Mouse (Mus musculus): Measurements from ENCODE around the gene Smarca5. TPM values are rescaled to one million over a fixed set of nuclear protein-coding genes. Genes with fewer than 3 reads are reported as not detected.
"Not testable (repeated sequence)": the region's sequence is repeated elsewhere in the genome, so short reads cannot be mapped to it uniquely, and the experiment has no call there.

The Smarca5 gene
- 69.2 TPM for polyA plus RNA-seq (2021)

- H3K27me3 ChIP-seq; POLR2A ChIA-PET; CTCF ChIA-PET; in situ Hi-C loops (cut with MboI; ENCODE audit: low pct_unique_long_range_greater_than_20kb): not testable (repeated sequence)
- DNase-seq (ENCODE audit: low read depth, low spot score) (peak; percentile 56), ATAC-seq (peak; percentile 98)
Observed at GRCm38 (mm10) chr8:80739155-80739924, at the start of gene Smarca5. Gene Smarca5 (minus strand): TSS chr8:80739497.

GRCm38 (mm10) chr8:80784559-80784958, 45.3 kb upstream of the Smarca5 start:
- no peak for ATAC-seq
- in situ Hi-C loops (cut with MboI; ENCODE audit: low pct_unique_long_range_greater_than_20kb), result no loop called here
- DNase-seq (ENCODE audit: low read depth, low spot score), result no peak
- POLR2A ChIA-PET, result interaction anchor here (2.1 kb wide), 1 partner anchor 9 kb away, joined by 6 read pairs; no protein-coding TSS in a partner anchor
- CTCF ChIA-PET, result interaction anchor here (0.7 to 1.7 kb wide), 3 partner anchors 11 to 132 kb away, joined by 3 to 4 read pairs (median 4); no protein-coding TSS in a partner anchor
- no peaks in the 10 kb centered on the region for H3K27me3 ChIP-seq
- no peak for TF ChIP-seq CTCF (IDR thresholded peaks at IDR 0.05)

GRCm38 (mm10) chr8:80783271-80783670, 44.0 kb upstream of the Smarca5 start:
- POLR2A ChIA-PET, result interaction anchor here (2.1 kb wide), 1 partner anchor 11 kb away, joined by 6 read pairs; no protein-coding TSS in a partner anchor
- ATAC-seq (no peak), DNase-seq (ENCODE audit: low read depth, low spot score) (no peak)
- in situ Hi-C loops (cut with MboI; ENCODE audit: low pct_unique_long_range_greater_than_20kb), result no loop called here
- no peaks in the 10 kb centered on the region for H3K27me3 ChIP-seq
- no peak for TF ChIP-seq CTCF (IDR thresholded peaks at IDR 0.05)
- CTCF ChIA-PET, result interaction anchor here (1.0 to 1.7 kb wide), 2 partner anchors 17 to 212 kb away, joined by 3 to 4 read pairs; no protein-coding TSS in a partner anchor

GRCm38 (mm10) chr8:80781338-80781737, 42.0 kb upstream of the Smarca5 start:
- in situ Hi-C loops (cut with MboI; ENCODE audit: low pct_unique_long_range_greater_than_20kb), result no loop called here
- TF ChIP-seq CTCF (IDR thresholded peaks at IDR 0.05), result no peak
- no peak for ATAC-seq
- POLR2A ChIA-PET, result interaction anchor here (0.8 kb wide), 1 partner anchor 14 kb away, joined by 5 read pairs; no protein-coding TSS in a partner anchor
- no peak for DNase-seq (ENCODE audit: low read depth, low spot score)
- CTCF ChIA-PET, result interaction anchor here (1.0 to 1.5 kb wide), 3 partner anchors 17 to 216 kb away, joined by 3 to 4 read pairs (median 3); no protein-coding TSS in a partner anchor
- H3K27me3 ChIP-seq, result no peaks in the 10 kb centered on the region

- ATAC-seq, result no peak
- POLR2A ChIA-PET, result no interaction called here
- in situ Hi-C loops (cut with MboI; ENCODE audit: low pct_unique_long_range_greater_than_20kb), result no loop called here
Observed at GRCm38 (mm10) chr8:80780271-80780670, 41.0 kb upstream of the Smarca5 start.

GRCm38 (mm10) chr8:80776436-80776835, 37.1 kb upstream of the Smarca5 start:
- ATAC-seq (no peak), DNase-seq (ENCODE audit: low read depth, low spot score) (no peak)
- in situ Hi-C loops (cut with MboI; ENCODE audit: low pct_unique_long_range_greater_than_20kb), result no loop called here
- POLR2A ChIA-PET, result no interaction called here
- no peaks in the 10 kb centered on the region for H3K27me3 ChIP-seq
- CTCF ChIA-PET, result interaction anchor here (1.3 kb wide), 1 partner anchor 22 kb away, joined by 3 read pairs; no protein-coding TSS in a partner anchor
- TF ChIP-seq CTCF (IDR thresholded peaks at IDR 0.05), result no peak

More at GRCm38 (mm10) chr8:80780271-80780670, 41.0 kb upstream of the Smarca5 start:
- CTCF ChIA-PET, result interaction anchor here (1.5 to 1.7 kb wide), 2 partner anchors 27 to 160 kb away, joined by 3 to 6 read pairs; no protein-coding TSS in a partner anchor
- H3K27me3 ChIP-seq, result no peaks in the 10 kb centered on the region
- no peak for TF ChIP-seq CTCF (IDR thresholded peaks at IDR 0.05)
- DNase-seq (ENCODE audit: low read depth, low spot score), result no peak

GRCm38 (mm10) chr8:80772732-80773460, 33.6 kb upstream of the Smarca5 start:
- CTCF ChIA-PET, result interaction anchor here (0.7 to 2.9 kb wide), 13 partner anchors 10 to 227 kb away, joined by 3 to 8 read pairs (median 4); no protein-coding TSS in a partner anchor
- H3K27me3 ChIP-seq, result no peaks in the 10 kb centered on the region
- in situ Hi-C loops (cut with MboI; ENCODE audit: low pct_unique_long_range_greater_than_20kb), result no loop called here
- DNase-seq (ENCODE audit: low read depth, low spot score) (no peak), ATAC-seq (no peak)
- POLR2A ChIA-PET, result interaction anchor here (0.6 to 1.7 kb wide), 2 partner anchors 11 to 1795 kb away, joined by 3 to 7 read pairs; no protein-coding TSS in a partner anchor
- peak; percentile 55 for TF ChIP-seq CTCF (IDR thresholded peaks at IDR 0.05)

- H3K27me3 ChIP-seq, result no peaks in the 10 kb centered on the region
- no peak for DNase-seq (ENCODE audit: low read depth, low spot score)
- POLR2A ChIA-PET, result no interaction called here
- ATAC-seq, result no peak
- in situ Hi-C loops (cut with MboI; ENCODE audit: low pct_unique_long_range_greater_than_20kb), result no loop called here
- no peak for TF ChIP-seq CTCF (IDR thresholded peaks at IDR 0.05)
- CTCF ChIA-PET, result no interaction called here
Observed at GRCm38 (mm10) chr8:80768451-80768850, 29.2 kb upstream of the Smarca5 start.

- DNase-seq (ENCODE audit: low read depth, low spot score), result no peak
- in situ Hi-C loops (cut with MboI; ENCODE audit: low pct_unique_long_range_greater_than_20kb), result no loop called here
- POLR2A ChIA-PET, result no interaction called here
- TF ChIP-seq CTCF (IDR thresholded peaks at IDR 0.05), result peak; percentile 88
- H3K27me3 ChIP-seq, result no peaks in the 10 kb centered on the region
- peak; percentile 92 for ATAC-seq
- CTCF ChIA-PET, result interaction anchor here (0.7 to 2.6 kb wide), 19 partner anchors 9 to 259 kb away, joined by 3 to 15 read pairs (median 4); no protein-coding TSS in a partner anchor
Observed at GRCm38 (mm10) chr8:80753017-80753715, 13.9 kb upstream of the Smarca5 start.

GRCm38 (mm10) chr8:80752429-80752828, 13.1 kb upstream of the Smarca5 start:
- H3K27me3 ChIP-seq, result no peaks in the 10 kb centered on the region
- DNase-seq (ENCODE audit: low read depth, low spot score), result no peak
- POLR2A ChIA-PET, result no interaction called here
- no peak for TF ChIP-seq CTCF (IDR thresholded peaks at IDR 0.05)
- no peak for ATAC-seq
- CTCF ChIA-PET, result interaction anchor here (1.0 to 2.6 kb wide), 4 partner anchors 9 to 247 kb away, joined by 3 to 12 read pairs (median 6); no protein-coding TSS in a partner anchor
- in situ Hi-C loops (cut with MboI; ENCODE audit: low pct_unique_long_range_greater_than_20kb), result no loop called here
